Mouse (Mus musculus) Muller cell, postnatal 12 days (primary cell): Measurements from ENCODE around the gene Slc34a2.

ENCODE experiments used
- DNase-seq: peaks from one replicate; pipeline ENCODE4 v3.0.0-alpha.2; 2015; ENCODE audit errors: inconsistent ontology term

Gene Slc34a2

DNA sequence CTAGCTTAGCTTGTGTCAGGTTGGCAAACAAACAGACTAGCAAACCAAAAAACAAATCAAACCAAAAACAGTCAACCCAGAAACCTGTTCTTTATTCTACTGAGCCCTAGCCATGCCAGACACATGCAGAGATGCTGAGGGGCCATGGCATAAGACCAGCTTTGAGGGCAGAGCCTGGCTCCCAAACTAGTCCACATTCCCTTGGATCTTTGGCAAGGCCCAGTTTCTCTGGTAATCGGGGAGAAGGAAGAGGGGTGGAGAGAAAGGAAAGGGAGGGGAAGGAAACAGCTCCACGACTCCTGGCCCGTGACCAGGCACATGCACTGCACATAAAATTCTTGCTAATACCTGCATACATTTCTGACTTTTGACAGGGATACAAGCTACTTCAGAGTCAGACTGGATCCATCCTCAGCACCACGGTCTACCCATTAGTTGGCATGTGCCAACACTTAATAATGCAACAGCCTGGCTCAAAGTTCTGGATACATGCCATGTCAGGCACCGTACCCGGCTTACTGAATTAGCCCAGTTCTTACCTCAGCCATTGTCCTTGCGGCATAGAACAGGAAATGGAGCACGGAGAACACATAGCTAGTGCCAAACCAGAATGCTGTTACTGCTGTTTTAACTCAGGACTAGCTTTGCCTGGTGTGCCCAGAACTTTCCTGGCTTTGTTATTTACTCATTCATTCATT lies 12.5 kb upstream of the Slc34a2 start:
- DNase-seq = no peak

DNA sequence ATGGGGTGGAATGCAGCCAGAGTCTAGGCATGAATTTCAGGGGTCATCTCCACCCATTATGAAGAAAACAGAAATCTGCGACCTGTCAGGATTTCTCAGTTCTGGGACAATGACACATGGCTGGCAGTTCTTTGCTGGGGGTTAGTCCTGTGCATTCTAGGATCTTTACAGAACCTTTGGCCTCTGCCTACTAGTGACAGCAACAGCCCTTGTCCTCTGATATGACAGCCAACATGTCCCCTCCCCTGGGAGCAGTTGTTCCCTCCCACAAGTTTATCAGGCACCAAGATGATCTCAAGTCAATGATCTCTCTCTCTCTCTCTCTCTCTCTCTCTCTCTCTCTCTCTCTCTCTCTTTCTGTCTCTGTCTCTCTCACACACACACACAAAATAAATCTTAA lies 6.5 kb upstream of the Slc34a2 start:
- no peak for DNase-seq

DNA sequence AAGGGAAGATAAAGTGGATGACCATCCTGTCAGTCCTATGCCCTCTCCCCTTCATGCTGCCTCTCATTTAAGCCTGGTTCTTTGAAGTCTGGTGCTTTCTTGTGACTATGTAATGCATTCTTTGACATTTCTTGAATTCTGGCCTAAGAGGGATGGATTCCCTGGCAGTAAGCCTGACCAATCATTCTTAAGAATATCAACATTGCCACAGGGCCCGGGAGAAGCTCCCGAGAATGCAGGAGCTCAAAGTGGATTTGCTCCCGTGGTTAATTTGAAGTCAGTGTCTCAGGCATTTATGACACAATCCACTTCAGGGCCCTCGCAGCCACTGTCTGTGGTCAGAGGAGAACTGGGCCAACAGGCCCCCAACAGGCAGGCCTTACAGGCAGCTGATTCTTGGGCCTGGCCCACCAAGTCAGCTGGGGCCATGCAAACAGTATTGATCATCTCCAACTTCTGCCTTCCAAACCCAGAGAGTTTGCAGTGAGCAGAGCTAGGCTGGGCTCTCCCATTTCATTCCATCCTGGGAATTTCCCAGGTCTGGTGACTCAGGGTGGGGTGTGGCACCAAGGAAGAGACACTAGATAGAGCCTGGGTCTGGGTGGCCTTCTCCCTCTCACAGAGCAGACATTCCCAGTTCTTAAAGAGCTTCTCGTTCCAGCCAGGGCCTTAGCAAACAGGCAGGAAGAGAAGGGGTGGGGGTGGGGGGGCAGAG lies 4.3 kb downstream of the Slc34a2 start:
- peak; percentile 89 for DNase-seq

DNA sequence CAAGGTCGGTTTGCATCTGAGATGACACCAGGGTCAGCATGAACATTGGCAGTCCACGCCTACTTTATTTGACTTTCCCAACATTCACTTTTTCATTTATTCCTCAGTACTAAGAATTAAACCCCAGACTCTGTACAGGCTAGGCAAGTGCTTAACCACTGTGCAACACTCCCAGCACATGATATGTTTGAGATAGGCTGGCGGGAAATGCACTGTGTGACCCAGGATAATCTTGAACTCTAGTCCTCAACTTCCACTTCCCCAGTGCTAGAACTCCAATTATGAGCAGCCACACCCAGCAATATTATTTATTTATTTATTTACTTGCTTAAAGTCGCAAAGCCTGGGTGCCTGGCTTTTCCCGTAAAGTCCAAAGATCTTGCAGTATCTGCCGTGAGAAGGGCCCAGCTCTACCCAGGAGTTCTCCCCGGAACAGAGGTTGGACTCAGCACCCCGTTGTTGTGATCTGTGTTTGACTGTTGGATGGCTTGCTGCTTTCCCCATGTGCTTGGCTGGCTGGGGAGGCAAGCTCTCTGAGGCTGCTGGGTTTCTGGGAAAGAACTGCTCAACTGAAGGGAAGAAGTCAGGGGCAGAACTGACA lies 5.0 kb downstream of the Slc34a2 start:
- no peak for DNase-seq

- DNase-seq = no peak
These were observed 5.8 kb downstream of the Slc34a2 start for GRCm38 (mm10) chr5:53043716-53044115.

GRCm38 (mm10) chr5:53047951-53048350 lies 10.1 kb downstream of the Slc34a2 start:
- no peak for DNase-seq

GRCm38 (mm10) chr5:53048599-53048998 lies 10.7 kb downstream of the Slc34a2 start:
- no peak for DNase-seq

- DNase-seq = peak; percentile 11
These were observed 11.2 kb downstream of the Slc34a2 start for GRCm38 (mm10) chr5:53049046-53049445.

DNA sequence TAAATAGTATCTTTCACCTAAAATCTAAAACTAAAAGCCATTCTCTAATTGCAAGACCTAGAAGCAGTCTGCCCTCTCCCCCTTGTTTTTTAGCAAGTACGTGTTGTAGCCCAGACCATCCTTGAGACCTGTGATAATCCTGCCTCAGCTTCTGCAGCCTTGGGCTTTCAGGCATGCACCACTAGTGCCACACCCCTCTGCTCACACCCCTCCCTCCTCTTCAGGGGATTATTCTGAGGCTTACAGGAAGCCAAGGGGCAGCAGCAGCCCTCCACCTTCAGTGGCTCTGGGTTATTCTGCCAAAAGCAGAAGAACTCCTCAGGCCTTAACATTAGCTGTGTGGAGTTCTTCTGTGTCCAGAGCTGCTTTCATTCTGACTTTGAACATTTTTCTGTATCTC lies 13.1 kb downstream of the Slc34a2 start:
- DNase-seq = no peak

GRCm38 (mm10) chr5:53053246-53053645 lies 15.4 kb downstream of the Slc34a2 start:
- DNase-seq = no peak

GRCm38 (mm10) chr5:53061532-53062130 lies 23.8 kb downstream of the Slc34a2 start:
- no peak for DNase-seq

- no peak for DNase-seq
These were observed 36.7 kb downstream of the Slc34a2 start for GRCm38 (mm10) chr5:53074553-53074952.

DNA sequence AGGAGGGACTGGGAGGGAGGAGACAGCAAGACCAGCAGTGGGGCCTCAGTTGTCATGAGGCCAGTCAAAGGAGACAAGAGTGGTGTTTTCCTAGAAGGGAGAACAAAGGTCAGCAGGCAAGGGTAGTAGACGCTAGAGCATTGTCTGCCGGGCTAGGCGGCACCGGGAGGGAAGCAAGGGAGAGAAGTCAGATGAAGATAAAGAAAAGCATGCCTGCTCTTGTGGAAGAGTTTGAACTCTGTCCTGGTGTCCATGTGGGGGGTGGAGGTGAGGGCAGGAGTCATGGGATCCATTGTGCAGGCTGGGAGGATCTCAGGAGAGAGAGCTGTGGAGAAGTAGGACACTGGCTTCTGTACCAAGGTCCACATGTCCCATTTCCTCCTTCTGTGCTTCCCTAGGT lies 40.6 kb downstream of the Slc34a2 start:
- DNase-seq = no peak

GRCm38 (mm10) chr5:53087452-53087851 lies 49.6 kb downstream of the Slc34a2 start:
- no peak for DNase-seq

DNA sequence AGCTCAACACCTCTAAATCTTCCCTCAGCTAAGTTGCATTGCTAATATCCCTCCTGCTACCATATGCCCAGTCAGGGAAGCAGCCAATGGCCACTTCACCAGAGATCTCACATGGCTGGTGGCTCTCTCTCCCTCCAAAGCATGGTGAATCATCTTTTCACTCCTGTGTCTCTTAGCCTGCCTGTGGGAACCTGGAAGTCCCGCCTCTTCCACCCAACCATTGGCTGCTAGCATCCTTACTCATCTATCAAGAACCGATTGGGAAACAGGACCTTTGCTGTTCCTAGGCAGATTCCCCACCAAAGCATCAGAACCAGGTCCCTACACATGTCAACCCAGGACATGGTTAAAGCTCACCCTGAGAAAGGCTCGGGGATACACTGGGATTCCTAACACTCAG lies 53.5 kb downstream of the Slc34a2 start:
- DNase-seq = peak; percentile 69

DNA sequence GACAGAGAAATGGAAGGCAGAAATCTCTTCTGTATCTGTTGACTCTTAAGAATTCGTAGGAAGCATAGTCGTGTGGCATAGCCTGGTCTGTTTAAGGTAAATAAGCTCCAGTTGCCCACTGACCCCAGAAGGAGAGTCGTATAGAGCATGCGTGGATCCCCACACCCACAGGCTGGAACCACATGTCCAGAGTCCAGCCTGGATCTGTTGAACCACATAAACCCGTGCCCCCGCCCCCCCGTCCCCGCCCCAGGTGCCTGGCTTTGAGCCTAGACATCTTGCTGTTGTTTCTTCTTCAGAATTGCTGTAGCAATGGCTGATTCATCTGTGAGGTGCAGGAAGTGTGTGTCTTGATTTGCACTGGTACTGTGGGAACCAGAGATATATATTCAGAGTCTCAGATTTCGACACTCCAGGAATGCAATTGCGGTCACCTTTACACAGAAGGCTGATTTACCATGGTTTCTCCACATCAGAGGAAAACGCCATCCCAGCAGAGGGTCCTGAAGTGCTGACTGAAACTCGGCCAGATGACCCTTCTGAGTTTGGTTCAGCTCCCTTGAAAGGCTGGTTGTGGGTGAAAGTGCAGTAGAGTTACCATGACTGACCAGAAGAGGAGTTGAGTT lies 64.1 kb downstream of the Slc34a2 start:
- peak; percentile 65 for DNase-seq

GRCm38 (mm10) chr5:53104177-53104855 lies 66.4 kb downstream of the Slc34a2 start:
- no peak for DNase-seq

DNA sequence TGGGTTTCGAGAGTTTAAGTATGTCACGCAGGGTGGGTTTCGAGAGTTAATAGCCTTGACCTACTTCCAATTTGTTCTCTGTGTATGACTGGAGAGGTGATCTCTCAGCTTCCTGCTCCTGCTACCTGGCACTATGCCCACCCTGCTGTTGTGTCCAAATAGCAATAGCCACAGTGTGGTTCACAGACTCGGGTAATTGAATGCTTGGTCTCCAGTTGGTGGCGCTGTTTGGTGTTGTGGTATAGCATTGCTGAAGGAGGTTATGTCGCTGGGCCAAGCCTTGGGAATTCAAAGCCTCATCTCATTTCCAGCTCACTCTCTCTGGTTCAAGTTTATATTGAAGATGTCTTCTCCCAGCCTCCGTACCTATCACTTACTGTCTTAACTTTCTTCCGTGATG lies 67.8 kb downstream of the Slc34a2 start:
- no peak for DNase-seq

GRCm38 (mm10) chr5:53106125-53106524 lies 68.2 kb downstream of the Slc34a2 start:
- DNase-seq = no peak

GRCm38 (mm10) chr5:53106731-53107130 lies 68.8 kb downstream of the Slc34a2 start:
- DNase-seq = no peak

GRCm38 (mm10) chr5:53108026-53108425 lies 70.1 kb downstream of the Slc34a2 start:
- DNase-seq = no peak

DNA sequence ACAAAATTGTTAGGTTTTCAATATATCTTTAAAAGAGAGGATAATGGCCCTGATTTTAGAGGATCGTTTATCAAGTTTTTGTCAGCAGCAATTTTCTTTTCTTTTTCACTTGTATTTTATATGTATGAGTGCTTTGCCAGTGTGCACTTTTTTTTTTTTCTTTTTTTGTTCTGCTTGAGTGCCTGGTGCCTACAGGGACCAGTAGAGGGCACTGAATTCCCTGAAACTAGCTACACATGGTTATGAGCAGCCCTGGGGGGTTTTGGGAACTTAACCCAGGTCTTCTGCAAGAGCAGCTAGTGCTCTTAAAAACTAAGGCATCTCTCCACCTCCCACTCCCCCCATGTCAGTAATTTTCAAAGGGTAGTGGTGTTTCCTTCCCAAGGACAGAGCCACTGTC lies 70.8 kb downstream of the Slc34a2 start:
- no peak for DNase-seq
